Mouse (Mus musculus) cerebral cortex, adult 2 months (tissue): ENCODE data around the gene Catsperg1.

Experiments used
- WGBS: fragments of 180-500 bp; shearing (Covaris S2); methylation state at CpG from one replicate; pipeline ENCODE4 v1.1.7; 2018; 5-methylcytosine and 5-hydroxymethylcytosine counted together

Gene Catsperg1

GRCm38 (mm10) chr7:29230560-29230959, 16.7 kb upstream of the Catsperg1 start:
- 45% methylated on average over 3 of the region's 3 CpGs for WGBS

- WGBS: 85% methylated on average over 4 of the region's 4 CpGs
These were observed 14.4 kb upstream of the Catsperg1 start for GRCm38 (mm10) chr7:29228202-29228601.

GRCm38 (mm10) chr7:29225520-29225919, 11.7 kb upstream of the Catsperg1 start:
- 78% methylated on average over 13 of the region's 13 CpGs for WGBS

GRCm38 (mm10) chr7:29224756-29225394, 11.0 kb upstream of the Catsperg1 start:
- 20% methylated on average over 16 of the region's 16 CpGs for WGBS

GRCm38 (mm10) chr7:29214846-29215245, 1.0 kb upstream of the Catsperg1 start:
- WGBS: 61% methylated on average over 15 of the region's 15 CpGs

- WGBS: 82% methylated on average over 2 of the region's 2 CpGs
These were observed 401 bp upstream of the Catsperg1 start for GRCm38 (mm10) chr7:29214236-29214635.

- WGBS: 30% methylated on average over 40 of the region's 40 CpGs
These were observed 867 bp downstream of the Catsperg1 start for GRCm38 (mm10) chr7:29212775-29213560.

GRCm38 (mm10) chr7:29212199-29212765, 1.6 kb downstream of the Catsperg1 start:
- 26% methylated on average over 26 of the region's 26 CpGs for WGBS

GRCm38 (mm10) chr7:29211415-29212198, 2.2 kb downstream of the Catsperg1 start:
- WGBS: 4% methylated on average over 34 of the region's 34 CpGs

GRCm38 (mm10) chr7:29211013-29211412, 2.8 kb downstream of the Catsperg1 start:
- WGBS: 29% methylated on average over 14 of the region's 15 CpGs

- WGBS: 83% methylated on average over 6 of the region's 6 CpGs
These were observed 11.3 kb downstream of the Catsperg1 start for GRCm38 (mm10) chr7:29202577-29202976.

GRCm38 (mm10) chr7:29194230-29194629, 19.6 kb downstream of the Catsperg1 start:
- 100% methylated on average over 1 of the region's 1 CpGs for WGBS

GRCm38 (mm10) chr7:29181323-29181722, 32.5 kb downstream of the Catsperg1 start:
- WGBS: 86% methylated on average over 4 of the region's 4 CpGs

- WGBS: 24% methylated on average over 5 of the region's 5 CpGs
These were observed 33.0 kb downstream of the Catsperg1 start for GRCm38 (mm10) chr7:29180854-29181236.

- WGBS: under 1% methylated on average over 62 of the region's 62 CpGs
These were observed 33.6 kb downstream of the Catsperg1 start, which contains the start of gene Psmd8 for GRCm38 (mm10) chr7:29180077-29180853. Psmd8 (minus strand) TSS chr7:29180701.

- WGBS: 28% methylated on average over 7 of the region's 7 CpGs
These were observed 34.5 kb downstream of the Catsperg1 start for GRCm38 (mm10) chr7:29179323-29179722.

- WGBS: 78% methylated on average over 4 of the region's 4 CpGs
These were observed 35.7 kb downstream of the Catsperg1 start for GRCm38 (mm10) chr7:29178106-29178505.

GRCm38 (mm10) chr7:29172390-29173016, 41.3 kb downstream of the Catsperg1 start:
- WGBS: 61% methylated on average over 32 of the region's 32 CpGs

GRCm38 (mm10) chr7:29171562-29172097, 42.2 kb downstream of the Catsperg1 start:
- 13% methylated on average over 34 of the region's 34 CpGs for WGBS
